Mouse (Mus musculus): ENCODE results near the gene Sp2. TPM values are rescaled to one million over a fixed set of nuclear protein-coding genes. Genes with fewer than 3 reads are reported as not detected.
A peak's percentile ranks its signal among the peaks of the same experiment; 100 is the strongest.

The Sp2 gene
- polyA plus RNA-seq (2015; fragmentation: Nextera tagmentation; extraction: Ambion mirVana), result 16.9 and 18.7 TPM in 2 replicates

GRCm38 (mm10) chr11:96982859-96983258, at the start of gene Sp2:
Gene Sp2, minus strand, starts transcription at chr11:96982959.
- no peak within 1 kb of the TSS for H3K4me3 ChIP-seq
- H3K4me2 ChIP-seq (replicated peaks), result peak within 1 kb of the TSS; percentile 29; the same call in 1 of the 2 replicates
- H3K27me3 ChIP-seq, result peaks cover 21% of the 10 kb centered on the region
- ATAC-seq (ENCODE audit: low FRiP score, low read depth), result no peak
- H3K4me1 ChIP-seq, result peaks cover 45% of the 10 kb centered on the region
- H3K9me3 ChIP-seq, result no peaks in the 10 kb centered on the region
- 58% methylated on average over 7 of the region's 7 CpGs for WGBS
- H3K27ac ChIP-seq, result no peak within 1 kb of the TSS
- 0 out of 2 replicates have a peak within 1 kb of the TSS, but pooled peaks have one; percentile 1 for H3K9ac ChIP-seq
- no peaks in the 10 kb centered on the region for H3K36me3 ChIP-seq

GRCm38 (mm10) chr11:97032499-97032898, 49.7 kb upstream of the Sp2 start:
- H3K4me1 ChIP-seq, result peaks cover 8% of the 10 kb centered on the region
- no peak for ATAC-seq (ENCODE audit: low FRiP score, low read depth)
- no peak overlapping the region for H3K27ac ChIP-seq
- H3K9me3 ChIP-seq, result no peaks in the 10 kb centered on the region
- peaks cover 20% of the 10 kb centered on the region for H3K36me3 ChIP-seq
- no peak overlapping the region for H3K4me2 ChIP-seq (replicated peaks)
- H3K9ac ChIP-seq, result peak overlapping the region; percentile 35; the same call in 1 of the 2 replicates
- H3K27me3 ChIP-seq, result no peaks in the 10 kb centered on the region
- 93% methylated on average over 4 of the region's 4 CpGs for WGBS
- no peak overlapping the region for H3K4me3 ChIP-seq

- Histone ChIP-seq H3K4me2 (replicated peaks) (no peak overlapping the region), H3K9ac (peak overlapping the region; percentile 35; the same call in 1 of the 2 replicates), H3K4me1 (peaks cover 8% of the 10 kb centered on the region), H3K9me3 (no peaks in the 10 kb centered on the region), H3K4me3 (no peak overlapping the region), H3K36me3 (peaks cover 20% of the 10 kb centered on the region), H3K27me3 (no peaks in the 10 kb centered on the region), H3K27ac (no peak overlapping the region)
- ATAC-seq (ENCODE audit: low FRiP score, low read depth), result no peak
- WGBS, result 80% methylated on average over 12 of the region's 12 CpGs
Observed at GRCm38 (mm10) chr11:97031977-97032376, 49.2 kb upstream of the Sp2 start.

GRCm38 (mm10) chr11:97030426-97030825, 47.7 kb upstream of the Sp2 start:
- H3K36me3 ChIP-seq, result peaks cover 20% of the 10 kb centered on the region
- H3K4me1 ChIP-seq, result peaks cover 13% of the 10 kb centered on the region
- peak overlapping the region; percentile 64 for H3K4me3 ChIP-seq
- no peaks in the 10 kb centered on the region for H3K27me3 ChIP-seq
- H3K9ac ChIP-seq, result peak overlapping the region; percentile 78
- H3K27ac ChIP-seq, result peak overlapping the region; percentile 83
- WGBS, result 19% methylated on average over 15 of the region's 15 CpGs
- no peaks in the 10 kb centered on the region for H3K9me3 ChIP-seq
- peak overlapping the region; percentile 79 for H3K4me2 ChIP-seq (replicated peaks)
- ATAC-seq (ENCODE audit: low FRiP score, low read depth), result no peak

GRCm38 (mm10) chr11:97029686-97030417, 47.1 kb upstream of the Sp2 start, which contains the start of gene Scrn2:
Gene Scrn2, plus strand, starts transcription at chr11:97029938.
- peak within 1 kb of the TSS; percentile 78 for H3K9ac ChIP-seq
- H3K36me3 ChIP-seq, result peaks cover 19% of the 10 kb centered on the region
- WGBS, result under 1% methylated on average over 25 of the region's 25 CpGs
- no peaks in the 10 kb centered on the region for H3K9me3 ChIP-seq
- H3K27ac ChIP-seq, result peak within 1 kb of the TSS; percentile 83
- peaks cover 19% of the 10 kb centered on the region for H3K4me1 ChIP-seq
- ATAC-seq (ENCODE audit: low FRiP score, low read depth), result peak; percentile 74
- H3K4me2 ChIP-seq (replicated peaks), result peak within 1 kb of the TSS; percentile 79
- peaks cover 5% of the 10 kb centered on the region; the same call in 1 of the 2 replicates for H3K27me3 ChIP-seq
- peak within 1 kb of the TSS; percentile 64 for H3K4me3 ChIP-seq

GRCm38 (mm10) chr11:97025721-97026344, 43.1 kb upstream of the Sp2 start:
- peak; percentile 38 for ATAC-seq (ENCODE audit: low FRiP score, low read depth)
- Histone ChIP-seq H3K27me3 (peaks cover 45% of the 10 kb centered on the region), H3K27ac (peak overlapping the region; percentile 78), H3K36me3 (no peaks in the 10 kb centered on the region), H3K9ac (peak overlapping the region; percentile 74), H3K4me1 (peaks cover 44% of the 10 kb centered on the region), H3K9me3 (no peaks in the 10 kb centered on the region), H3K4me3 (peak overlapping the region; percentile 33), H3K4me2 (replicated peaks) (peak overlapping the region; percentile 71)
- WGBS, result 5% methylated on average over 17 of the region's 17 CpGs

GRCm38 (mm10) chr11:97024977-97025376, 42.2 kb upstream of the Sp2 start:
- Histone ChIP-seq H3K36me3 (no peaks in the 10 kb centered on the region), H3K9me3 (no peaks in the 10 kb centered on the region), H3K27me3 (peaks cover 53% of the 10 kb centered on the region), H3K4me1 (peaks cover 37% of the 10 kb centered on the region), H3K4me2 (replicated peaks) (no peak overlapping the region), H3K9ac (peak overlapping the region; percentile 74; the same call in 1 of the 2 replicates), H3K4me3 (no peak overlapping the region), H3K27ac (no peak overlapping the region)
- 53% methylated on average over 10 of the region's 10 CpGs for WGBS
- no peak for ATAC-seq (ENCODE audit: low FRiP score, low read depth)

- H3K9ac ChIP-seq, result peak overlapping the region; percentile 67
- peaks cover 52% of the 10 kb centered on the region for H3K4me1 ChIP-seq
- H3K27me3 ChIP-seq, result peaks cover 82% of the 10 kb centered on the region
- peak overlapping the region; percentile 54 for H3K4me3 ChIP-seq
- WGBS, result 2% methylated on average over 50 of the region's 50 CpGs
- no peaks in the 10 kb centered on the region for H3K9me3 ChIP-seq
- ATAC-seq (ENCODE audit: low FRiP score, low read depth), result 0 out of 2 replicates have a peak, but pooled peaks have one; percentile 10
- H3K27ac ChIP-seq, result no peak overlapping the region
- no peaks in the 10 kb centered on the region for H3K36me3 ChIP-seq
- peak overlapping the region; percentile 87 for H3K4me2 ChIP-seq (replicated peaks)
Observed at GRCm38 (mm10) chr11:97021873-97022484, 39.2 kb upstream of the Sp2 start.

GRCm38 (mm10) chr11:97021121-97021765, 38.5 kb upstream of the Sp2 start:
- peak overlapping the region; percentile 54 for H3K4me3 ChIP-seq
- H3K9ac ChIP-seq, result 0 out of 2 replicates have a peak overlapping the region, but pooled peaks have one; percentile 67
- peak overlapping the region; percentile 87 for H3K4me2 ChIP-seq (replicated peaks)
- peaks cover 89% of the 10 kb centered on the region for H3K27me3 ChIP-seq
- H3K9me3 ChIP-seq, result no peaks in the 10 kb centered on the region
- no peak overlapping the region for H3K27ac ChIP-seq
- 2% methylated on average over 27 of the region's 27 CpGs for WGBS
- no peaks in the 10 kb centered on the region for H3K36me3 ChIP-seq
- peaks cover 52% of the 10 kb centered on the region for H3K4me1 ChIP-seq
- no peak for ATAC-seq (ENCODE audit: low FRiP score, low read depth)

- H3K27me3 ChIP-seq, result peaks cover 95% of the 10 kb centered on the region
- H3K4me3 ChIP-seq, result peak overlapping the region; percentile 46
- no peak overlapping the region; the same call in 1 of the 2 replicates for H3K9ac ChIP-seq
- H3K4me2 ChIP-seq (replicated peaks), result peak overlapping the region; percentile 69
- no peaks in the 10 kb centered on the region for H3K36me3 ChIP-seq
- no peaks in the 10 kb centered on the region for H3K9me3 ChIP-seq
- H3K27ac ChIP-seq, result no peak overlapping the region
- H3K4me1 ChIP-seq, result peaks cover 41% of the 10 kb centered on the region
- ATAC-seq (ENCODE audit: low FRiP score, low read depth), result no peak
- 4% methylated on average over 13 of the region's 13 CpGs for WGBS
Observed at GRCm38 (mm10) chr11:97019345-97019708, 36.6 kb upstream of the Sp2 start.

- peak overlapping the region; percentile 69 for H3K4me2 ChIP-seq (replicated peaks)
- no peak overlapping the region for H3K27ac ChIP-seq
- no peak for ATAC-seq (ENCODE audit: low FRiP score, low read depth)
- H3K4me1 ChIP-seq, result peaks cover 41% of the 10 kb centered on the region
- H3K4me3 ChIP-seq, result peak overlapping the region; percentile 46
- WGBS, result under 1% methylated on average over 63 of the region's 68 CpGs
- peak overlapping the region; percentile 67 for H3K9ac ChIP-seq
- peaks cover 95% of the 10 kb centered on the region for H3K27me3 ChIP-seq
- no peaks in the 10 kb centered on the region for H3K9me3 ChIP-seq
- no peaks in the 10 kb centered on the region for H3K36me3 ChIP-seq
Observed at GRCm38 (mm10) chr11:97018583-97019344, 36.0 kb upstream of the Sp2 start.
